Mouse (Mus musculus) neutrophil, adult 83 days (primary cell): ENCODE measurements around the gene AL731706.1. TPM values are rescaled to one million over a fixed set of nuclear protein-coding genes. Genes with fewer than 3 reads are reported as not detected.

Experiments
- total RNA-seq, 2 experiments: library from RNA; stranded (reverse); gene quantifications; one replicate each; pipeline ENCODE4 v1.2.4; 2023

Gene AL731706.1
- 1 to 10 TPM; 4.5 to 5.4 TPM for total RNA-seq

DNA sequence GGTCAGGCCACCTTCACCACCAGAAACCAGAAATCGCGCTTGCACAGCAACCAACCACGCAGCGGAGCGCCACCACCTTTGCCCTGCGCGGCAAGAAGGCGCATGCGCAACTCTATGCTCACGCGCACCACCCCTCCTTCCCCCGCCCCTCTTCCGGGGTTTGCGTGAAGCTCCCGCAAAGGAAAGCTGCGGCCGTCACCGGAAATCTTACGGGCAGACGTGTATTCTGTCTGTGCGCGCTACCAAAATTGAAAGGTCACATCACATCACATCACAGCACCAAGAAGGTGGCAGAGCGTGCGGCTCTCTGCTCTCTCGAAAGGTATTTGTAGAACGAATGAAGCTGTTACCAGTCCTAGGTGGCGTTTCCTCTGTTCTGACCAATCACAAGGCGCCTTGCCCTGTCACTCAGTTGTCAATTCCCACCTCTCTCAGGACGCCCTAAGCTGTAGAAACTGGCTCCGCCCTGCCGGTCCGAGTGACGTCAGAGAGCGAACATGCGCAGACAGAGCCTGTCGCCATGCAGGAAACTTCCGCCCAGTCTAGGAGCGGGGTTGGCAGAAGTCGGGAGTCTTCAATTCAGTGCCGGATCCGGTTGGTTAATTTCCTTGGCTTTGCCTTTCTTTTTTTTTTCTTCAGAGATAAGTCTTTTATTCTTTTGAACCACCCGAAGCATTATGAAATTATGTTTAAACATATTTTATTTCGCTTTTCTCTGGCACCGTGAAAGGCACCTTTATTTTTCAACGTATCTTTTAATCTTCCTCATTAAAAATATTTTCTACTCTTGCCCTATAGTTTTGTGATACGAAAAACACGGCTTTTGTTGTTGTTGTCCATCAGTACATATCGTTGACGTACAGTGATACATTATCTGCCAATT lies at the start of gene AL731706.1, which contains the start of the genes Slx4ip and Mkks:
AL731706.1 (minus strand) TSS at position 322 of the 883 bp plus-strand sequence.
Slx4ip (plus strand) TSS at position 151 of the 883 bp plus-strand sequence.
Mkks (minus strand) TSS at position 322 of the 883 bp plus-strand sequence.

GRCm38 (mm10) chr2:136885579-136885978 lies 5.6 kb downstream of the AL731706.1 start, which contains the start of gene AL731706.2:
Gene AL731706.2, minus strand, starts transcription at chr2:136885679.

Other genes with a start within 250 kb of the AL731706.1 start
- gene Snap25, start 177.9 kb downstream of the AL731706.1 start, total RNA-seq = not detected
- gene AL731706.2, start 5.7 kb downstream of the AL731706.1 start, total RNA-seq = not detected
- gene Slx4ip, start 171 bp downstream of the AL731706.1 start, total RNA-seq = 1 to 10 TPM; 3.8 to 6.5 TPM
- 1 to 10 TPM; 4.7 to 6.0 TPM for gene Mkks, start within 50 bp of the AL731706.1 start, total RNA-seq
- gene Jag1, start 225.3 kb upstream of the AL731706.1 start, total RNA-seq = 1 to 10 TPM; 4.1 to 4.3 TPM